Mouse (Mus musculus) CD4-positive, CD25-positive, alpha-beta regulatory T cell, adult 2 months (primary cell): ENCODE data around the gene Crkl.

ENCODE experiments used
- DNase-seq: peaks from one replicate; pipeline ENCODE4 v3.0.0-alpha.2; 2012; ENCODE audit warnings: low read depth, low spot score

Crkl gene

GRCm38 (mm10) chr16:17528276-17528675 is 76.5 kb downstream of the Crkl start:
- DNase-seq, result no peak

GRCm38 (mm10) chr16:17529981-17530586 is 78.3 kb downstream of the Crkl start:
- DNase-seq, result no peak

DNA sequence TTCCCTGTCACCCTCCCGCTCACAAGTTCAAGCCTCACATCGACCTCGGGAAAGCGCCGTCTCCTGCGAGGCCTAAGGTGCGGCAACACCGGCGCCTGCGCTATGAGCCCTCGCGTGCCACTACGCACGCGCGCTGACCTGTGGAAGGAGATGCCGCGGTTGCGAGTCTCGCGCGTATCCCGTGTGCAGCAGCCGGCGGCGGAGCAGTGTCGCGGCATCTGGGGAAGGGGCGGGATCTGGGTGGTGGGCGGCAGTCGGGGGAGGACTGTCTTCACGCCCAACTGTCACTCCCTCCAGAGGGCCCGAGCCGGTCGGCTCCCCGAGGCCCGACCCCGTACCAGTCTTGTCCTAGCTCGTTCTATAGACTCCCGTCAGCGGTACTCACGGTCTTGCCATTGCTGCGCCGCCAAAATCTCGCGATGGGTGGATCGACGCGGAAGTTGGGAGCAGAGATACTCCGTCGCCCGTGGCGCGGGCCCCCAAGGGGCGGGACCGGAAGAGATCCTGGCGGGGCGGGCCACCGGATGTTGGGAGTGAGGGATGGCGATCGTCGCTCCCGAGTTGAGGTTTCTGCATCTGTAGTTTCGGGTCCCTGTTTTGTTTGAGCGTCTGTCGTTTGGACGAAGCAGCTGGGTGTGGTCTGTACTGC is 79.0 kb downstream of the Crkl start, which contains the start of gene Thap7:
Gene Thap7 (minus strand): TSS at position 497 of the 649 bp plus-strand sequence.
- DNase-seq, result peak; percentile 98

DNA sequence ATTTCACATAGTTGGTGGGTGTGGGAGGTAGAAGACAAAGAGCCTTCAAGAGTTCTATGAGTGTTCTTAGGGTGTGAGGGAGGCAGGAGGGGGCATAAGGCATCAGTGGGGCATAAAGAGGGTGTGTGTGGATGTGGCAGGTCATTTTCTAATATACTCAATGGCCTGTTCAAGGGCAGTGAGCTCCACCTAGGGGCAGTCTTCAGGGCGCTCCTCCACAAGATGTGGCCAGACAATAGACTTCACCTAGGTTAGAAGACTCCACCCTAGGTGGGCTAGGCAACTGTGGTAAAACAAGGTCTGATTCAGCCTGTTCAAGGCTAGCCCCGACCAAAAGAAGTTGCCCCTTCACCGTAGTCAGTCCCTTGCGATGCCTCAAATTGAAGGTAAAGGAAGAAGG is 80.5 kb downstream of the Crkl start:
- peak; percentile 33 for DNase-seq

- DNase-seq, result no peak
Observed at GRCm38 (mm10) chr16:17532676-17533329, 81.0 kb downstream of the Crkl start.

- DNase-seq, result no peak
Observed at GRCm38 (mm10) chr16:17536584-17536983, 84.8 kb downstream of the Crkl start.
